In the genomic region with DNA sequence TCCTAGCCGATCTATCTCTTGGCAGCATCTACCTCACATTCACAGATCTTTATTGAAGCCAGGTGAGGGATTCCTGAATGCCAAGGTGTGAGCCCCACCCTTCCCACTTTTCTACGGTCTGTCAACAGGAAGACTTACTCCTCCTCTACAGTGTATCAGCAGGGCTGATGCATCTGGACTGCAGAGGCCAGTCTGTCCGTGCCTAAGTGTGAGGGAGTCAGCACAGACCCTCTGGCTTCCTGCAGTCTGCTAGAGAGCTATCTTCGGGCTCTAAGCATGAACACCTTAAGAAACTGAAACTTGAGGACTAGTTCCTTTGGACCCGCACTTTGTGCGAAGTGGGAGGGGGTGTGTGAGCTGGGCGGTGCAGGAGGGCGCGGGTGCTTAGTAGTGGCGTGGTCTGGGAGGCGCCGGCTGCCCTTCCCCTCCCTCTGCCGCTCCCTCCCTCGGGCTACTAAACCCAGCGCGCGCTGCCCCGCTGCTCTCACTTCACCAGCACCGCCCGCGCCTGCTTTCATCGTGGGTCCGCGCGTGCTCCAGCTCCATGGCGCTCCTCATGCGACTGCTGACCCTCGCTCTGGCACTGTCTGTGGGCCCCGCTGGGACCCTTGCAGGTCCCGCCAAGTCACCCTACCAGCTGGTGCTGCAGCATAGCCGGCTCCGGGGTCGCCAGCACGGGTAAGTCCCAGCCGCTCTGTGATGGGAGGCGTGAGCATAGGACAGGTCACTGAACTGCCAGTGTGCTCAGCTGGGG, we compare ENCODE assay signal across 7 mouse cellular contexts. TPM values are rescaled to one million over a fixed set of nuclear protein-coding genes. Genes with fewer than 3 reads are reported as not detected.
A peak's percentile ranks its signal among the peaks of the same experiment; 100 is the strongest.
DNase-seq lines count a peak whose midpoint lies in the region; ATAC-seq lines count a peak whose summit lies in the region.

A gene (plus strand): TSS at position 421 of the 754 bp plus-strand sequence.

- H3K27ac ChIP-seq in forebrain, embryonic 12.5 days: no peak within 1 kb of the TSS

- WGBS in forebrain, embryonic 12.5 days: 4% methylated on average over 36 of the region's 36 CpGs
- WGBS in large intestine, adult 2 months: 1% methylated on average over 36 of the region's 36 CpGs

- DNase-seq in MN1 (ENCODE audit: low spot score): peak; percentile 53
- no peak for DNase-seq in adrenal gland, adult 8-10 months
- peak; percentile 63 to 69 for DNase-seq in heart, postnatal 14 days
- no peak for DNase-seq in large intestine, adult 2 months (ENCODE audit: low read depth, low spot score)
- peak; percentile 36 to 42 for DNase-seq in spleen, postnatal 36 days (ENCODE audit: low spot score in 2 of 2)

- peaks cover 28% of the 10 kb centered on the region for H3K4me1 ChIP-seq in forebrain, embryonic 12.5 days

- intact Hi-C loops in heart, postnatal 14 days (cut with DNase I): no loop called here

- peak within 1 kb of the TSS; percentile 60 for H3K9ac ChIP-seq in forebrain, embryonic 12.5 days

- peaks cover 57% of the 10 kb centered on the region for H3K27me3 ChIP-seq in forebrain, embryonic 12.5 days

- no peaks in the 10 kb centered on the region for H3K9me3 ChIP-seq in forebrain, embryonic 12.5 days

- H3K4me3 ChIP-seq in forebrain, embryonic 12.5 days (replicated peaks): peak within 1 kb of the TSS; percentile 47

- H3K36me3 ChIP-seq in forebrain, embryonic 12.5 days (replicated peaks): no peaks in the 10 kb centered on the region

- peak; percentile 67 for ATAC-seq in forebrain, embryonic 12.5 days (ENCODE audit: low FRiP score)
- ATAC-seq in megakaryocyte progenitor cell, adult 5-6 weeks (replicated peaks; ENCODE audit: poor library complexity): peak; percentile 51

- H3K4me2 ChIP-seq in forebrain, embryonic 12.5 days: peak within 1 kb of the TSS; percentile 95

RNA-seq across cellular contexts. Expression of the gene that starts here (rescaled TPM):
- 100 to 1,000 TPM in 2 of 4 experiments, 10 to 100 TPM in 2; 35.2 to 174 (median 104) TPM for total RNA-seq in adrenal gland, adult 8-10 months (2022)
- polyA plus RNA-seq in forebrain, embryonic 12.5 days (2016; fragmentation: Nextera tagmentation; extraction: Ambion mirVana): 21.4 and 24.0 TPM in 2 replicates
- total RNA-seq in heart, postnatal 14 days (2021): 10 to 100 TPM; 17.1 to 22.3 TPM
- polyA plus RNA-seq in large intestine, adult 2 months (2012; rRNA removed): 147 and 219 TPM in 2 replicates
- 8.4 and 10.1 TPM in 2 replicates for total RNA-seq in megakaryocyte progenitor cell, adult 5-6 weeks (2015)
- total RNA-seq in megakaryocyte progenitor cell, adult 5-6 weeks (2017): 15.4 and 15.7 TPM in 2 replicates

Comparison
In these comparisons a context has a peak if more than half of its experiments do, and no peak if none do; other contexts are left out.
1. DNase-seq: peak in MN1 (single experiment), heart, postnatal 14 days (2 of 2) and spleen, postnatal 36 days (2 of 2); none in adrenal gland, adult 8-10 months (single experiment) and large intestine, adult 2 months (single experiment).